Mouse (Mus musculus): ENCODE measurements around the gene Fthl17f. TPM values are rescaled to one million over a fixed set of nuclear protein-coding genes. Genes with fewer than 3 reads are reported as not detected.
"Not testable (repeated sequence)": the region's sequence is repeated elsewhere in the genome, so short reads cannot be mapped to it uniquely, and the experiment has no call there.

The Fthl17f gene
- polyA plus RNA-seq (2016; fragmentation: Nextera tagmentation; extraction: Ambion mirVana): not detected in 2 replicates

- 91% methylated on average over 11 of the region's 11 CpGs for WGBS
- not testable (repeated sequence) for H3K27ac ChIP-seq (replicated peaks); H3K27me3 ChIP-seq; ATAC-seq (ENCODE audit: low FRiP score, low read depth); H3K4me2 ChIP-seq (replicated peaks); H3K9me3 ChIP-seq; H3K4me3 ChIP-seq; H3K36me3 ChIP-seq; H3K4me1 ChIP-seq; H3K9ac ChIP-seq (replicated peaks)
Measured at GRCm38 (mm10) chrX:9062715-9063114, at the start of gene Fthl17f. Gene Fthl17f, plus strand, starts transcription at chrX:9063015.

GRCm38 (mm10) chrX:9016079-9016478, 46.7 kb upstream of the Fthl17f start:
- Histone ChIP-seq H3K4me1 (no peaks in the 10 kb centered on the region), H3K27me3 (no peaks in the 10 kb centered on the region), H3K36me3 (no peaks in the 10 kb centered on the region), H3K4me3 (no peak overlapping the region), H3K9ac (replicated peaks) (no peak overlapping the region), H3K27ac (replicated peaks) (no peak overlapping the region), H3K9me3 (no peaks in the 10 kb centered on the region), H3K4me2 (replicated peaks) (no peak overlapping the region)
- WGBS: 44% methylated on average over 1 of the region's 1 CpGs
- ATAC-seq (ENCODE audit: low FRiP score, low read depth): no peak

GRCm38 (mm10) chrX:9019481-9019880, 43.3 kb upstream of the Fthl17f start:
- no peaks in the 10 kb centered on the region for H3K36me3 ChIP-seq
- H3K9me3 ChIP-seq: no peaks in the 10 kb centered on the region
- no peak overlapping the region for H3K27ac ChIP-seq (replicated peaks)
- WGBS: 62% methylated on average over 10 of the region's 10 CpGs
- H3K27me3 ChIP-seq: no peaks in the 10 kb centered on the region
- H3K4me1 ChIP-seq: no peaks in the 10 kb centered on the region
- ATAC-seq (ENCODE audit: low FRiP score, low read depth): no peak
- H3K4me3 ChIP-seq: no peak overlapping the region
- no peak overlapping the region for H3K4me2 ChIP-seq (replicated peaks)
- no peak overlapping the region for H3K9ac ChIP-seq (replicated peaks)

GRCm38 (mm10) chrX:9033193-9033592, 29.6 kb upstream of the Fthl17f start, which contains the start of gene Fthl17e:
Gene Fthl17e, plus strand, starts transcription at chrX:9033493.
- H3K4me1 ChIP-seq; H3K4me2 ChIP-seq (replicated peaks); ATAC-seq (ENCODE audit: low FRiP score, low read depth); H3K27me3 ChIP-seq; H3K27ac ChIP-seq (replicated peaks); H3K4me3 ChIP-seq; H3K9ac ChIP-seq (replicated peaks); H3K36me3 ChIP-seq; H3K9me3 ChIP-seq: not testable (repeated sequence)
- WGBS: no CpG with 5 or more reads among the region's 10 CpGs

- H3K9me3 ChIP-seq; H3K27me3 ChIP-seq; ATAC-seq (ENCODE audit: low FRiP score, low read depth); H3K4me2 ChIP-seq (replicated peaks); H3K4me3 ChIP-seq; H3K4me1 ChIP-seq; H3K9ac ChIP-seq (replicated peaks); H3K27ac ChIP-seq (replicated peaks); H3K36me3 ChIP-seq: not testable (repeated sequence)
- WGBS: 42% methylated on average over 3 of the region's 4 CpGs
Measured at GRCm38 (mm10) chrX:9041611-9042010, 21.2 kb upstream of the Fthl17f start.

- not testable (repeated sequence) for H3K27me3 ChIP-seq; H3K27ac ChIP-seq (replicated peaks); H3K9ac ChIP-seq (replicated peaks); H3K4me1 ChIP-seq; H3K4me3 ChIP-seq; H3K36me3 ChIP-seq; ATAC-seq (ENCODE audit: low FRiP score, low read depth); H3K9me3 ChIP-seq; H3K4me2 ChIP-seq (replicated peaks)
- 30% methylated on average over 8 of the region's 9 CpGs for WGBS
Measured at GRCm38 (mm10) chrX:9060952-9061351, 1.9 kb upstream of the Fthl17f start.

- Histone ChIP-seq H3K27ac (replicated peaks) (no peak overlapping the region), H3K4me3 (no peak overlapping the region), H3K27me3 (no peaks in the 10 kb centered on the region), H3K9me3 (no peaks in the 10 kb centered on the region; the same call in 1 of the 2 replicates), H3K4me1 (no peaks in the 10 kb centered on the region), H3K36me3 (no peaks in the 10 kb centered on the region), H3K9ac (replicated peaks) (no peak overlapping the region), H3K4me2 (replicated peaks) (no peak overlapping the region)
- WGBS: 85% methylated on average over 4 of the region's 4 CpGs
- ATAC-seq (ENCODE audit: low FRiP score, low read depth): no peak
Measured at GRCm38 (mm10) chrX:9062101-9062500, 714 bp upstream of the Fthl17f start.

- not testable (repeated sequence) for H3K9ac ChIP-seq (replicated peaks); H3K4me1 ChIP-seq; H3K27ac ChIP-seq (replicated peaks); H3K27me3 ChIP-seq; H3K4me2 ChIP-seq (replicated peaks); H3K36me3 ChIP-seq; H3K9me3 ChIP-seq; H3K4me3 ChIP-seq
- 15% methylated on average over 9 of the region's 10 CpGs for WGBS
- ATAC-seq (ENCODE audit: low FRiP score, low read depth): 0 out of 2 replicates have a peak, but pooled peaks have one; percentile 44
Measured at GRCm38 (mm10) chrX:9077699-9078098, 14.9 kb downstream of the Fthl17f start.

GRCm38 (mm10) chrX:9095066-9095465, 32.3 kb downstream of the Fthl17f start:
- H3K4me2 ChIP-seq (replicated peaks); H3K4me1 ChIP-seq; H3K36me3 ChIP-seq; H3K27me3 ChIP-seq; H3K27ac ChIP-seq (replicated peaks); H3K9ac ChIP-seq (replicated peaks); ATAC-seq (ENCODE audit: low FRiP score, low read depth); H3K4me3 ChIP-seq; H3K9me3 ChIP-seq: not testable (repeated sequence)

GRCm38 (mm10) chrX:9104262-9104661, 41.4 kb downstream of the Fthl17f start, which contains the start of gene 4930402K13Rik:
Gene 4930402K13Rik, plus strand, starts transcription at chrX:9104562.
- no peak within 1 kb of the TSS for H3K27ac ChIP-seq (replicated peaks)
- no peaks in the 10 kb centered on the region for H3K9me3 ChIP-seq
- WGBS: 87% methylated on average over 6 of the region's 6 CpGs
- H3K27me3 ChIP-seq: no peaks in the 10 kb centered on the region
- no peaks in the 10 kb centered on the region for H3K36me3 ChIP-seq
- no peaks in the 10 kb centered on the region for H3K4me1 ChIP-seq
- H3K4me3 ChIP-seq: no peak within 1 kb of the TSS
- no peak for ATAC-seq (ENCODE audit: low FRiP score, low read depth)
- no peak within 1 kb of the TSS for H3K9ac ChIP-seq (replicated peaks)
- no peak within 1 kb of the TSS for H3K4me2 ChIP-seq (replicated peaks)

- H3K4me2 ChIP-seq (replicated peaks): no peak overlapping the region
- no peak overlapping the region for H3K27ac ChIP-seq (replicated peaks)
- H3K36me3 ChIP-seq: no peaks in the 10 kb centered on the region
- ATAC-seq (ENCODE audit: low FRiP score, low read depth): no peak
- H3K4me3 ChIP-seq: no peak overlapping the region
- WGBS: 66% methylated on average over 2 of the region's 2 CpGs
- H3K27me3 ChIP-seq: no peaks in the 10 kb centered on the region
- H3K9ac ChIP-seq (replicated peaks): no peak overlapping the region
- no peaks in the 10 kb centered on the region for H3K4me1 ChIP-seq
- no peaks in the 10 kb centered on the region for H3K9me3 ChIP-seq
Measured at GRCm38 (mm10) chrX:9110381-9110780, 47.6 kb downstream of the Fthl17f start.
